Mouse (Mus musculus): ENCODE measurements around the gene Gfap. TPM values are rescaled to one million over a fixed set of nuclear protein-coding genes. Genes with fewer than 3 reads are reported as not detected.

Gene Gfap
- polyA plus RNA-seq, 1 experiment from 2014 or later: 0.25 TPM

Other genes with a start within 250 kb of the Gfap start
- gene Meioc, start 237.2 kb downstream of the Gfap start, polyA plus RNA-seq (2016; fragmentation: Nextera tagmentation; extraction: Ambion mirVana): 0.98 and 1.3 TPM in 2 replicates
- 52.4 and 54.9 TPM in 2 replicates for gene Ccdc43, start 203.1 kb downstream of the Gfap start, polyA plus RNA-seq (2016; fragmentation: Nextera tagmentation; extraction: Ambion mirVana)
- 20.9 and 22.2 TPM in 2 replicates for gene Adam11, start 139.5 kb downstream of the Gfap start, polyA plus RNA-seq (2016; fragmentation: Nextera tagmentation; extraction: Ambion mirVana)
- 117 and 118 TPM in 2 replicates for gene Gjc1, start 81.2 kb downstream of the Gfap start, polyA plus RNA-seq (2016; fragmentation: Nextera tagmentation; extraction: Ambion mirVana)
- gene Higd1b, start 65.1 kb downstream of the Gfap start, polyA plus RNA-seq (2016; fragmentation: Nextera tagmentation; extraction: Ambion mirVana): not detected in 2 replicates
- gene Eftud2, start 19.9 kb downstream of the Gfap start, polyA plus RNA-seq (2016; fragmentation: Nextera tagmentation; extraction: Ambion mirVana): 260 and 269 TPM in 2 replicates
- gene Ccdc103, start 19.7 kb downstream of the Gfap start, polyA plus RNA-seq (2016; fragmentation: Nextera tagmentation; extraction: Ambion mirVana): 0.99 and 1.1 TPM in 2 replicates
- not detected in 2 replicates for gene Fam187a, start 15.7 kb downstream of the Gfap start, polyA plus RNA-seq (2016; fragmentation: Nextera tagmentation; extraction: Ambion mirVana)
- 10.3 and 13.1 TPM in 2 replicates for gene Kif18b, start 24.2 kb upstream of the Gfap start, polyA plus RNA-seq (2016; fragmentation: Nextera tagmentation; extraction: Ambion mirVana)
- 1.3 and 1.6 TPM in 2 replicates for gene C1ql1, start 45.8 kb upstream of the Gfap start, polyA plus RNA-seq (2016; fragmentation: Nextera tagmentation; extraction: Ambion mirVana)
- 53.6 and 53.7 TPM in 2 replicates for gene Nmt1, start 127.3 kb upstream of the Gfap start, polyA plus RNA-seq (2016; fragmentation: Nextera tagmentation; extraction: Ambion mirVana)
- gene Dcakd, start 127.4 kb upstream of the Gfap start, polyA plus RNA-seq (2016; fragmentation: Nextera tagmentation; extraction: Ambion mirVana): 167 and 192 TPM in 2 replicates
- gene Plcd3, start 200.7 kb upstream of the Gfap start, polyA plus RNA-seq (2016; fragmentation: Nextera tagmentation; extraction: Ambion mirVana): 2.9 and 3.6 TPM in 2 replicates
- gene Acbd4, start 200.8 kb upstream of the Gfap start, polyA plus RNA-seq (2016; fragmentation: Nextera tagmentation; extraction: Ambion mirVana): 8.1 and 11.9 TPM in 2 replicates
- 3.9 and 4.0 TPM in 2 replicates for gene Hexim1, start 215.3 kb upstream of the Gfap start, polyA plus RNA-seq (2016; fragmentation: Nextera tagmentation; extraction: Ambion mirVana)
- gene Hexim2, start 231.5 kb upstream of the Gfap start, polyA plus RNA-seq (2016; fragmentation: Nextera tagmentation; extraction: Ambion mirVana): 12.8 and 13.2 TPM in 2 replicates